In genomic region chr8:115185431-115185964, GRCm38 (mm10) we compare ENCODE assay signal across 27 mouse cellular contexts.
A peak's percentile ranks its signal among the peaks of the same experiment; 100 is the strongest.
DNase-seq lines count a peak whose midpoint lies in the region; ATAC-seq and TF ChIP-seq lines count a peak whose summit lies in the region.
"Had no signal": no experiment of that assay in that cellular context is flagged by ENCODE, and none has a peak within 500 bp of the region (broad histone marks: within the 10 kb centered on the region; RNA-seq: fewer than 3 reads in every experiment).

No protein-coding gene starts in this region.

- no peak for TF ChIP-seq POLR2A in lung, adult 2 months (IDR thresholded peaks at IDR 0.05; ENCODE audit: borderline replicate concordance, extremely low read depth, low read depth, low read length)

- peak; percentile 75 for ATAC-seq in lung, embryonic 14.5 days (ENCODE audit: insufficient read depth)
- peak; percentile 11 for ATAC-seq in inflammation-experienced regulatory T-cells, adult 6 months
- ATAC-seq: forebrain, embryonic 14.5 days; hindbrain, postnatal 0 days had no signal

- no peak overlapping the region for H3K27ac ChIP-seq in lung, embryonic 14.5 days (ENCODE audit: low read depth)
- H3K27ac ChIP-seq: heart, embryonic 10.5 days; heart, embryonic 15.5 days; hindbrain, embryonic 12.5 days; hindbrain, postnatal 0 days; kidney, postnatal 0 days; limb, embryonic 15.5 days; liver, embryonic 13.5 days; midbrain, embryonic 10.5 days had no signal

- H3K36me3 ChIP-seq in lung, embryonic 14.5 days (ENCODE audit: insufficient read depth) = no peaks in the 10 kb centered on the region
- H3K36me3 ChIP-seq: heart, embryonic 10.5 days; heart, embryonic 15.5 days; hindbrain, embryonic 12.5 days; limb, embryonic 10.5 days; limb, embryonic 15.5 days; liver, embryonic 13.5 days; midbrain, embryonic 10.5 days had no signal

- 49% methylated on average over 6 of the region's 6 CpGs for WGBS in lung, embryonic 14.5 days
- 60% methylated on average over 6 of the region's 6 CpGs for WGBS in lung, adult 2 months

- H3K9me3 ChIP-seq in lung, embryonic 14.5 days (ENCODE audit: low read depth, low read length) = no peaks in the 10 kb centered on the region
- H3K9me3 ChIP-seq: heart, embryonic 10.5 days; heart, embryonic 15.5 days; hindbrain, embryonic 12.5 days; limb, embryonic 10.5 days; limb, embryonic 15.5 days; liver, embryonic 13.5 days; midbrain, embryonic 10.5 days had no signal

- H3K4me2 ChIP-seq in lung, embryonic 14.5 days = no peak overlapping the region
- H3K4me2 ChIP-seq: heart, embryonic 15.5 days; hindbrain, embryonic 12.5 days; limb, embryonic 15.5 days; liver, embryonic 13.5 days had no signal

- no peak for TF ChIP-seq CTCF in lung, embryonic 14.5 days (IDR thresholded peaks at IDR 0.05; ENCODE audit: low read depth)
- no peak for TF ChIP-seq CTCF in lung, adult 2 months (IDR thresholded peaks at IDR 0.05; ENCODE audit: insufficient read depth, low read length)

- no peak overlapping the region for H3K4me3 ChIP-seq in lung, embryonic 14.5 days (ENCODE audit: low read depth, low read length)
- no peak overlapping the region for H3K4me3 ChIP-seq in lung, adult 2 months (replicated peaks; ENCODE audit: extremely low read depth, low read depth, low read length)
- H3K4me3 ChIP-seq: heart, embryonic 10.5 days; heart, embryonic 15.5 days; hindbrain, embryonic 12.5 days; limb, embryonic 10.5 days; limb, embryonic 15.5 days; liver, embryonic 13.5 days; midbrain, embryonic 10.5 days; myocyte had no signal

- no peak overlapping the region for H3K9ac ChIP-seq in lung, embryonic 14.5 days
- H3K9ac ChIP-seq: heart, embryonic 15.5 days; hindbrain, embryonic 12.5 days; limb, embryonic 15.5 days; liver, embryonic 13.5 days had no signal

- peak; percentile 66 for DNase-seq in lung, embryonic 14.5 days
- DNase-seq in lung, adult 2 months = no peak
- peak; percentile 70 for DNase-seq in CD4-positive helper T cell, adult 2 months (ENCODE audit: low read depth, low spot score)
- peak; percentile 24 for DNase-seq in T-cell, adult 2 months (ENCODE audit: low spot score)
- DNase-seq in embryo, embryonic 9.5 days (ENCODE audit: extremely low spot score) = no peak
- DNase-seq in spleen, adult 18-20 months = no peak
- DNase-seq in adrenal gland, adult (ENCODE audit: inconsistent age in 2 of 2, low spot score in 1 of 2) = no peak
- DNase-seq: adrenal gland, postnatal 25 days; cerebellum, adult 18-20 months; cerebellum, postnatal 10 days; gastrocnemius, postnatal 14 days; heart, adult 11 months; liver, embryonic 13.5 days; lung, adult 18-20 months; right cerebral cortex, postnatal 14 days; thymus, postnatal 25 days had no signal

- H3K4me1 ChIP-seq in lung, embryonic 14.5 days (ENCODE audit: insufficient read depth) = 0 out of 2 replicates have a peak, but pooled peaks cover 8% of the 10 kb centered on the region
- H3K4me1 ChIP-seq in lung, adult 2 months (ENCODE audit: control insufficient read depth, insufficient read depth, low read length) = no peaks in the 10 kb centered on the region
- H3K4me1 ChIP-seq: liver, embryonic 13.5 days had no signal

- no peaks in the 10 kb centered on the region for H3K27me3 ChIP-seq in lung, embryonic 14.5 days (ENCODE audit: insufficient read depth, low read length)
- H3K27me3 ChIP-seq: heart, embryonic 15.5 days; hindbrain, embryonic 12.5 days; liver, embryonic 13.5 days had no signal

Comparison
In these comparisons a context has a peak if more than half of its experiments do, and no peak if none do; other contexts are left out.
1. DNase-seq: peak in lung, embryonic 14.5 days (single experiment), CD4-positive helper T cell, adult 2 months (single experiment) and T-cell, adult 2 months (single experiment); none in lung, adult 2 months (single experiment), embryo, embryonic 9.5 days (single experiment), spleen, adult 18-20 months (0 of 2) and adrenal gland, adult (0 of 2).